Mouse (Mus musculus): ENCODE measurements around the gene Dscaml1.

Gene Dscaml1

GRCm38 (mm10) chr9:45411803-45412202 is 14.6 kb upstream of the Dscaml1 start:
- DNase-seq (ENCODE audit: low spot score in 2 of 2) = no peak

GRCm38 (mm10) chr9:45412287-45412686 is 14.1 kb upstream of the Dscaml1 start:
- DNase-seq (ENCODE audit: low spot score in 2 of 2) = peak; percentile 71 to 93

- no peak for DNase-seq (ENCODE audit: low spot score in 2 of 2)
Observed at GRCm38 (mm10) chr9:45412700-45413477, 13.5 kb upstream of the Dscaml1 start.

GRCm38 (mm10) chr9:45413478-45414140 is 12.8 kb upstream of the Dscaml1 start:
- no peak for DNase-seq (ENCODE audit: low spot score in 2 of 2)

- peak in 1 of 2 experiments; percentile 37 for DNase-seq (ENCODE audit: low spot score in 2 of 2)
Observed at GRCm38 (mm10) chr9:45415912-45416311, 10.5 kb upstream of the Dscaml1 start.

GRCm38 (mm10) chr9:45417245-45417644 is 9.2 kb upstream of the Dscaml1 start:
- DNase-seq (ENCODE audit: low spot score in 2 of 2) = no peak

- DNase-seq (ENCODE audit: low spot score in 2 of 2) = no peak
Observed at GRCm38 (mm10) chr9:45418252-45418651, 8.2 kb upstream of the Dscaml1 start.

GRCm38 (mm10) chr9:45421209-45421608 is 5.2 kb upstream of the Dscaml1 start:
- DNase-seq (ENCODE audit: low spot score in 2 of 2) = no peak

- DNase-seq (ENCODE audit: low spot score in 2 of 2) = no peak
Observed at GRCm38 (mm10) chr9:45422761-45423298, 3.6 kb upstream of the Dscaml1 start.

- no peak for DNase-seq (ENCODE audit: low spot score in 2 of 2)
Observed at GRCm38 (mm10) chr9:45429392-45429791, 3.0 kb downstream of the Dscaml1 start.

- DNase-seq (ENCODE audit: low spot score in 2 of 2) = no peak
Observed at GRCm38 (mm10) chr9:45429951-45430697, 3.7 kb downstream of the Dscaml1 start.

- DNase-seq (ENCODE audit: low spot score in 2 of 2) = no peak
Observed at GRCm38 (mm10) chr9:45430698-45430959, 4.2 kb downstream of the Dscaml1 start.

- DNase-seq (ENCODE audit: low spot score in 2 of 2) = no peak
Observed at GRCm38 (mm10) chr9:45431150-45431549, 4.7 kb downstream of the Dscaml1 start.

- DNase-seq (ENCODE audit: low spot score in 2 of 2) = no peak
Observed at GRCm38 (mm10) chr9:45432639-45433038, 6.2 kb downstream of the Dscaml1 start.

GRCm38 (mm10) chr9:45433119-45433518 is 6.7 kb downstream of the Dscaml1 start:
- no peak for DNase-seq (ENCODE audit: low spot score in 2 of 2)

GRCm38 (mm10) chr9:45434171-45434570 is 7.7 kb downstream of the Dscaml1 start:
- DNase-seq (ENCODE audit: low spot score in 2 of 2) = no peak

GRCm38 (mm10) chr9:45439025-45439424 is 12.6 kb downstream of the Dscaml1 start:
- DNase-seq (ENCODE audit: low spot score in 2 of 2) = no peak

GRCm38 (mm10) chr9:45440083-45440784 is 13.8 kb downstream of the Dscaml1 start:
- DNase-seq (ENCODE audit: low spot score in 2 of 2) = no peak

GRCm38 (mm10) chr9:45444251-45444798 is 17.9 kb downstream of the Dscaml1 start:
- DNase-seq (ENCODE audit: low spot score in 2 of 2) = no peak

- DNase-seq (ENCODE audit: low spot score in 2 of 2) = no peak
Observed at GRCm38 (mm10) chr9:45449658-45450057, 23.2 kb downstream of the Dscaml1 start.

- DNase-seq (ENCODE audit: low spot score in 2 of 2) = no peak
Observed at GRCm38 (mm10) chr9:45451346-45451745, 24.9 kb downstream of the Dscaml1 start.

GRCm38 (mm10) chr9:45454032-45454431 is 27.6 kb downstream of the Dscaml1 start:
- DNase-seq (ENCODE audit: low spot score in 2 of 2) = no peak

All from urinary bladder, postnatal 4 days (tissue).